Mouse (Mus musculus) liver, adult 2 months (tissue): Measurements from ENCODE around the gene 1700037H04Rik.

Experiments
- CTCF ChIP-seq: fragments of 200-500 bp; IDR thresholded peaks from 2 replicates; pipeline ENCODE4 v1.5.1; 2011; ENCODE audit warnings: low read depth, low read length, control low read depth
- POLR2A ChIP-seq: fragments of 200-500 bp; IDR thresholded peaks from 2 replicates; pipeline ENCODE4 v1.6.1; 2011; ENCODE audit warnings: low read length, control low read depth; ENCODE audit not compliant: insufficient read depth; ENCODE audit errors: extremely low read depth

DNA sequence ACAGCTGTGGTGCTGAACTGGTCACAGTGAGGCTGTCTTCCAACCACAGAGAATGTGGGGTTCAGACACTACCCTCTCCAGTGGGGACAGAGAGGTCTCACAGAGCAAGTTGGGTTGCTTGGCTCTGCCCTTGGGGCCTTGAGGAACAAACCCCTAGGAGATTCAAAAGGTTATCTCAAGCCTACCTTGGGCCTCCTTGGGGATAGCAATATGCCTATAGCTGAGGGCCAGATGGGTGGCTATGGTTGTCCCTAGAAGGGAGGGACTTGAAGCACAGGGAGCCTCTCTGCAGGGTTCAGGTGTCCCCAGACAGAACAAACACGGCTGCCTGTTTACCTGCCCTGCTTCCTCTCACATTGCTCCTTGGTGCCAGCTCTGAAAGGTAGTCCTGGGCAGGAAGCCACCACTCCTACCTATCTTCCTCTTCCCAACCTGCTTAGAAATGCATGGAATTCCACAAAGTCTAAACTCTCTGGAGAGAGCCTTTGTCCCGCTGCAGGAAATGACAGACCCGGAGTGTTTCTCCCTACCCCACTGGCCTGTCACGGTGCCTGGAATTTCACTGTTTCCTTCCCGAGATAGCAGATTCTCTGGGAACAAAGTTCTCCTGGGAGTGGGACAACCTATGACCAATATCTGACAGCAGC lies 19.9 kb downstream of the 1700037H04Rik start:
- no peak for TF ChIP-seq POLR2A
- no peak for TF ChIP-seq CTCF
